Mouse (Mus musculus): ENCODE data around the gene Trmt112. TPM values are rescaled to one million over a fixed set of nuclear protein-coding genes. Genes with fewer than 3 reads are reported as not detected.
A peak's percentile ranks its signal among the peaks of the same experiment; 100 is the strongest.

The Trmt112 gene
- polyA plus RNA-seq, 1 experiment from 2014 or later = 116 TPM

DNA sequence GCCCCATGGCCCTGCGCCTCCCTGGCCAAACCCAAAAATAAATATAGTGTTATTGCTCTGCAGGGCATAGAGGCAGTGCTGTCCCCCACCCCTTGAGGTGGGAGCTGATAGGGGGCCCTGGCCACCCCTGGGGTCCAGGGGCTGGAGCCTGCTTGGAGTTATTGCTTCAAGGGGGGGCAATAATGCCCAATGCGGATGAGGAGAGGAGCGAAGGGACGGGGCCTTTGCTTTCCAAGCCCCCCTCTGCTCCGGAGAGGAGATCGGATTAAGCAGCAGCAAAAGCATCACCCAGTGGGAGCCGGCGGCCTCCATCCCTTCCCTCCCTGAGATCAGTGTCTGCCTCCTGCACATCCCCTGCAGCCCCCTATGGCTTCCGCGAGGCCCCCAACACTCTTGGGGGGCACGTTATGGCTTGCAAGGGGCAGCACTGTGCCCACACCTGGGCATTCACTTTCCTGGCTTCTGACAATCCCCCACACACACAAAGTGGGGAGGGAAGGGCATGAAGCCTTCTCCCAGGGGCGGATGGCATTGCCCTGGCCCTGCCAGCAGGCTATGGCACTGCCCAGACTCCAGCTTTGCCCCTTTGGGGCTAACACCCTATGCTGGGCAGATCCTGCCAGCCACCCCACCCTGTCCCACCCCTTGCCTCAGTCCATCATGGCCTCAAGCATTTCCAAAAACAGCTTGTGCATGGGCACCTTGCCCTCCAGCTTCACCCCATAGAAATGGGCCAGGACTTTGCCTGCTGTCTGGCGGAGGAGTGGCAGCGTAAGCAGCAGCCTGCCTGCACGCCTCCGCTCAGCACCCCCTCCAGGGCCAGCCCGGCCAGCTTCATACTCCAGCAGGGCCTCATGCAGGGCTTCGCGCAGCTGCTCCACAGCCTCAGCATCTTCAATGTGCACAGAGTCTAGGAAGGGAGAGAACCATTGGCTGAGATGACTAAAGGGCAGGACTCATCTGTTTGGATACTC lies 1.9 kb downstream of the Trmt112 start:
- no peaks in the 10 kb centered on the region for H3K9me3 ChIP-seq
- no peak overlapping the region for H3K9ac ChIP-seq (replicated peaks)
- WGBS = 75% methylated on average over 19 of the region's 19 CpGs
- H3K27me3 ChIP-seq = no peaks in the 10 kb centered on the region
- ATAC-seq (replicated peaks) = no peak
- H3K4me3 ChIP-seq = peak overlapping the region; percentile 20
- no peak overlapping the region for H3K27ac ChIP-seq (replicated peaks)
- peak overlapping the region; percentile 13; the same call in 1 of the 2 replicates for H3K4me2 ChIP-seq (replicated peaks)
- H3K36me3 ChIP-seq = peaks cover 32% of the 10 kb centered on the region
- H3K4me1 ChIP-seq = peaks cover 26% of the 10 kb centered on the region

DNA sequence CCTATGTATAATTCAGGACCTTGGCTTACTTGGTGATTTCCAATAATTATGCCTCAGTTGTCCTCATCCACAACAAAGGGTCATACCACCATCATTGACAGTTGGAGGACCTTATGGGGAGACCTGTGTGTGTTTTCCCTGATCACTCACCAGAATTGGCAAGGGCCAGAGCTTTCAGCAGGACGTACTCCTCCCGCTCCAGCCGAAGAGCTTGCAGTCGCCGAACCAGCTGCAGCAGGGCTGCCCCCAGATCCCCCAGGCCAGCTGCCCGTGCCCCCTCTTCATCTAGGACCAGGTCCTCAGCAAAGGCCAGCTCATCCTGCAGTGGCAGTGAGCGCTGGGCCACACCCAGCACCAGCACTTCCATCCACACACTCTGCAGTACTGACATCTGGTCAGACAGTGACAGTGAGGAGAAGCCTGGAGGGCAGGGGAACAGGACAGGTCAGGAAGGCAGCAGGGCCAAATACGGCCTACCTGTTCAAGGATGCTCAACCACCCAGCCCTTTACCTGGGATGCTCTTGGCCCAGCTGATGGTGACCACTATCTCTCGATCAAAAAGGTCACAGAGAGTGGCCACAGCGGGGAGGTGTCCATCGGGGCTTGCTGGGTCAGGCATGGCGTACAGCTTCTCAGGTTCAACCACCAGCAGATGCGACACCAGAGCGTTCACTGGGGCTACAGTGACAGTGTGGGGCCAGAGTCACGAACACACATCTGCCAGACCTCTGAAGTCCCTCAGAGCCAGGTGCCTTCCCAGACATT lies 2.9 kb downstream of the Trmt112 start:
- Histone ChIP-seq H3K27me3 (no peaks in the 10 kb centered on the region), H3K4me1 (peaks cover 26% of the 10 kb centered on the region), H3K36me3 (peaks cover 28% of the 10 kb centered on the region), H3K4me3 (no peak overlapping the region), H3K4me2 (replicated peaks) (no peak overlapping the region), H3K9me3 (no peaks in the 10 kb centered on the region), H3K27ac (replicated peaks) (no peak overlapping the region), H3K9ac (replicated peaks) (no peak overlapping the region)
- WGBS = 93% methylated on average over 15 of the region's 15 CpGs
- ATAC-seq (replicated peaks) = no peak

DNA sequence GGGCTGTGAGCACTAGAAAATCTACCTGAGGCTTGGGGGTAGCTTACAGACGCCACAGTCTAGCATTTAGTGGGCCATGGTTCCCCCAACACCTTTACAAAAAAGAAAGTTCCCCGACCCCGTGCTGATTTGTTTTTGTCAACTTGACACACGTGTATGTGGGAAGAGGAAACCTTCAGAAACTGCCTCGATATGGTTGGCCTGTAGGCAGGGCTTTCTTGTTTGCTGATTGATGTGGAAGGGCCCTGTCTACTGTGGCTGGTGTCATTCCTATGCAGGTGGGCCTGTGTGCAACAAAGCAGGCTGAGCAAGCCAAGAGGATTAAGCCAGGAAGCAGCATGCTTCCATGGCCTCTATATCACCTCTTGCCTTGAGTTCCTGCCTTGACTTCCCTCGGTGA lies 3.5 kb downstream of the Trmt112 start:
- Histone ChIP-seq H3K4me1 (peaks cover 22% of the 10 kb centered on the region), H3K9me3 (no peaks in the 10 kb centered on the region), H3K27me3 (no peaks in the 10 kb centered on the region), H3K4me3 (no peak overlapping the region), H3K27ac (replicated peaks) (no peak overlapping the region), H3K36me3 (peaks cover 28% of the 10 kb centered on the region), H3K9ac (replicated peaks) (no peak overlapping the region), H3K4me2 (replicated peaks) (no peak overlapping the region)
- WGBS = 92% methylated on average over 6 of the region's 6 CpGs
- ATAC-seq (replicated peaks) = no peak

DNA sequence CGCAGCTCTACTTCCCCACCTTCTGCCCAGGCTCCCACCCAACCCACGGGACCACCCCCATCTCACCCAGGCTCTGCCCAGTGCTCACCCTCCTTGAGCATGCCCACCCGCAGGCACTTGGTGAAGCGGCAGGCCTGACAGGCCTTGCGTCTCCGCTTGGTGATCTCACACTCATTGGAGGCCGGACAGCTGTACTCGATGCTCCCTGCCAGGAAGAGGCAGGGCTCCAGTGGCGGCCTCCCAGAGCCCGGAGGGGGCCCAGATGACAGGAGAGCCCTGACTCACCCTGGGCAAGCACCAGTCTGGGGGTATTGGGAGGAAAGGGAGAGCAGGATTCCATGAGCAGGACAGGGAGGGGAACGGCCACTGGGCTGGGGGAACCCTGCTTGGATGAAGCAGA lies 4.5 kb downstream of the Trmt112 start:
- Histone ChIP-seq H3K36me3 (peaks cover 33% of the 10 kb centered on the region), H3K4me1 (peaks cover 12% of the 10 kb centered on the region), H3K27ac (replicated peaks) (no peak overlapping the region), H3K9me3 (no peaks in the 10 kb centered on the region), H3K27me3 (no peaks in the 10 kb centered on the region), H3K9ac (replicated peaks) (no peak overlapping the region), H3K4me3 (no peak overlapping the region), H3K4me2 (replicated peaks) (no peak overlapping the region)
- ATAC-seq (replicated peaks) = no peak
- WGBS = 83% methylated on average over 11 of the region's 11 CpGs

DNA sequence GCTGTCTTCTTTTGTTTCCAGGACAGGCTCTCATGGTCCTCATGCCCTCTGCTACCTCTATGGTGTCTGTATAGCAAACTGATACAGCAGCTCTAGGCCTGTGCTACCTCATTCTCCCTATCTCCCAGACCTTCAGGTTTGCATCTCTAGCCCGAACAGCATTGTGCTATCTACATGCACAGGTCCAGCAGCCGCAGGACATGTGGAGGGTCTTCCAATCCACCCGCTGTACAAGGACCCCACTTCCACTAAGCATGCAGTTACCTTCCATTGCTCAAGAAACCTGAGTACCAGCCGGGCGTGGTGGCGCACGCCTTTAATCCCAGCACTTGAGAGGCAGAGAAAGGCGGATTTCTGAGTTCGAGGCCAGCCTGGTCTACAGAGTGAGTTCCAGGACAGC lies 5.0 kb downstream of the Trmt112 start:
- peaks cover 10% of the 10 kb centered on the region for H3K4me1 ChIP-seq
- H3K4me2 ChIP-seq (replicated peaks) = no peak overlapping the region
- H3K27ac ChIP-seq (replicated peaks) = no peak overlapping the region
- peaks cover 33% of the 10 kb centered on the region for H3K36me3 ChIP-seq
- H3K9ac ChIP-seq (replicated peaks) = no peak overlapping the region
- ATAC-seq (replicated peaks) = no peak
- WGBS = 91% methylated on average over 9 of the region's 9 CpGs
- H3K4me3 ChIP-seq = no peak overlapping the region
- H3K9me3 ChIP-seq = no peaks in the 10 kb centered on the region
- H3K27me3 ChIP-seq = no peaks in the 10 kb centered on the region

DNA sequence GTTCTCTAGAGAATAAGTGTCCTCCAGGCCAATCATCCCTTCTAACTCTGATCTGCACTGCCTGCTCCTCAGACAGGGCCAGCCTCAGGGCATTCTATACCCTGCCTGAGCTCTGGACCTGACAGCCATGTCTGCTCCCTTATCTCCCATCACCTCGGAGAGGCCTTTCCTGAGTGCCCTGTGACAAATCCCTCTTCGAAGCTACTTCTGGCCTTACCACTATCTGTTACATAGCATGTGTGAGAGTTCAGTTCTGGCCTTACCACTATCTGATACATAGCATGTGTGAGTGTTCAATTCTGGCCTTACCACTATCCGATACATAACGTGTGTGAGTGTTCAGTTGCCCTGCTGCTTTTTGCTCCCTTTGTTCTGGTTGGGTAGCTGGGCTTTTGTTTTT lies 5.8 kb downstream of the Trmt112 start:
- H3K4me1 ChIP-seq = peaks cover 16% of the 10 kb centered on the region
- H3K4me3 ChIP-seq = no peak overlapping the region
- no peak overlapping the region for H3K9ac ChIP-seq (replicated peaks)
- H3K4me2 ChIP-seq (replicated peaks) = no peak overlapping the region
- peaks cover 33% of the 10 kb centered on the region for H3K36me3 ChIP-seq
- no peaks in the 10 kb centered on the region for H3K9me3 ChIP-seq
- no peak for ATAC-seq (replicated peaks)
- no peak overlapping the region for H3K27ac ChIP-seq (replicated peaks)
- H3K27me3 ChIP-seq = no peaks in the 10 kb centered on the region
- WGBS = 93% methylated on average over 4 of the region's 4 CpGs

DNA sequence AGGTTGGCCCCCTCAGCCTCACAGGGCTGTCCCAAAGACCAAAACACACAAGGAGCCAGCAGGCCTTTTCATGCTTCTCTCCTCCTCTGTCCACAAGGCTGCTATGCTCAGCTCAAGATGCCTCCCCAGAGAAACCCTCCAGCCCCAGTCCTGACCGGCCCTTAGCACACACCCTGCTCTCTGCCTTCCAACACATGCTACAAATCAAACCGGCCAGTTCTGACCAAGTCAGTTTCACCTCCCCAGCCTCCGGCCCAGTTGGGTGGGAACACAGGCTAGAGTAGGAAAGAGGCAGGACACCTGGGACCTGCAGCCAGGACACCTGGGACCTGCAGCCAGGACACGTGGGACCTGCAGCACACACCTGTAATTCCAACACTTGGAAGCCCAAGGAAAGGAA lies 7.0 kb downstream of the Trmt112 start:
- H3K4me3 ChIP-seq = no peak overlapping the region
- H3K9ac ChIP-seq (replicated peaks) = no peak overlapping the region
- H3K4me2 ChIP-seq (replicated peaks) = no peak overlapping the region
- no peaks in the 10 kb centered on the region for H3K9me3 ChIP-seq
- peaks cover 15% of the 10 kb centered on the region for H3K4me1 ChIP-seq
- no peak overlapping the region for H3K27ac ChIP-seq (replicated peaks)
- 88% methylated on average over 4 of the region's 4 CpGs for WGBS
- H3K27me3 ChIP-seq = no peaks in the 10 kb centered on the region
- H3K36me3 ChIP-seq = peaks cover 27% of the 10 kb centered on the region
- no peak for ATAC-seq (replicated peaks)

DNA sequence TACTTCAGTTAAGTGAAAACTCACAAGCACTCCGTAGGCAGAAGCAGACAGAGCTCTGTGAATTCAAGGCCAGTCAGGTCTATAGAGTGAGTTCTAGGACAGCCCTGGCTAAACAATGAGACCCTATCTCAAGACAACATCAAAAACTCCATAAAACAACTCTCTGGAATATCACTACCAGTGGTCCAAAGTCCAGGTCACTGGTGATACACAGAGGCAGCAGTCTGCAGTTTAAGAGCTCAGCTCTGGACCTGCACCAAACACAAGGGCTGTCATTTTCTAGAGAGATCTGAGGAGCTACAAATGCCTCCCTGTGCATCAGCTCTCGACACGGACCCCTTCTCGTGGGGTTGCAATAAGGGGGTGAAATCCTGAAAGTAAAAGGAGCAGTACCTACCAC lies 8.8 kb downstream of the Trmt112 start:
- peaks cover 10% of the 10 kb centered on the region for H3K36me3 ChIP-seq
- ATAC-seq (replicated peaks) = no peak
- H3K4me2 ChIP-seq (replicated peaks) = no peak overlapping the region
- H3K4me1 ChIP-seq = peaks cover 23% of the 10 kb centered on the region
- no peak overlapping the region for H3K4me3 ChIP-seq
- H3K27ac ChIP-seq (replicated peaks) = no peak overlapping the region
- H3K27me3 ChIP-seq = peaks cover 8% of the 10 kb centered on the region
- 89% methylated on average over 4 of the region's 4 CpGs for WGBS
- no peaks in the 10 kb centered on the region for H3K9me3 ChIP-seq
- no peak overlapping the region for H3K9ac ChIP-seq (replicated peaks)

DNA sequence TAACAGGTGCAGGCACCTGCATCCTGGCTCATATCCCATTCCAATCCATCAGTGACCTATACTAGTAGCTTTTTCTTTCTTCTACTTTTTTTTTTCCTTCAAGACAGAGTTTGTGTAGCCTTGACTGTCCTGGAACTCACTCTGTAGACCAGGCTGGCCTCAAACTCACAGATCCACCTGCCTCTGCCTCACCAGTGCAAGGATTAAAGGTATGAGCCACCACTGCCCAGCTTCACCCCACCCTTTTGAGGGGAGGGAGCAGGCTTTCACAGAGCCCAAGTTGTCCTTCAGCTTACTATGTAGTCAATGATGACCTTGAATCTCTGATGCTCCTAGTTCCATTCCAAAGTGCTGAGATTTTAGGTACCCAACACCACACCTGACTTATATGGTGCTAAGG lies 9.9 kb downstream of the Trmt112 start:
- Histone ChIP-seq H3K27me3 (peaks cover 18% of the 10 kb centered on the region), H3K27ac (replicated peaks) (no peak overlapping the region), H3K36me3 (0 out of 2 replicates have a peak, but pooled peaks cover 5% of the 10 kb centered on the region), H3K4me3 (no peak overlapping the region), H3K4me1 (peaks cover 23% of the 10 kb centered on the region), H3K9me3 (no peaks in the 10 kb centered on the region), H3K4me2 (replicated peaks) (no peak overlapping the region), H3K9ac (replicated peaks) (no peak overlapping the region)
- no peak for ATAC-seq (replicated peaks)

DNA sequence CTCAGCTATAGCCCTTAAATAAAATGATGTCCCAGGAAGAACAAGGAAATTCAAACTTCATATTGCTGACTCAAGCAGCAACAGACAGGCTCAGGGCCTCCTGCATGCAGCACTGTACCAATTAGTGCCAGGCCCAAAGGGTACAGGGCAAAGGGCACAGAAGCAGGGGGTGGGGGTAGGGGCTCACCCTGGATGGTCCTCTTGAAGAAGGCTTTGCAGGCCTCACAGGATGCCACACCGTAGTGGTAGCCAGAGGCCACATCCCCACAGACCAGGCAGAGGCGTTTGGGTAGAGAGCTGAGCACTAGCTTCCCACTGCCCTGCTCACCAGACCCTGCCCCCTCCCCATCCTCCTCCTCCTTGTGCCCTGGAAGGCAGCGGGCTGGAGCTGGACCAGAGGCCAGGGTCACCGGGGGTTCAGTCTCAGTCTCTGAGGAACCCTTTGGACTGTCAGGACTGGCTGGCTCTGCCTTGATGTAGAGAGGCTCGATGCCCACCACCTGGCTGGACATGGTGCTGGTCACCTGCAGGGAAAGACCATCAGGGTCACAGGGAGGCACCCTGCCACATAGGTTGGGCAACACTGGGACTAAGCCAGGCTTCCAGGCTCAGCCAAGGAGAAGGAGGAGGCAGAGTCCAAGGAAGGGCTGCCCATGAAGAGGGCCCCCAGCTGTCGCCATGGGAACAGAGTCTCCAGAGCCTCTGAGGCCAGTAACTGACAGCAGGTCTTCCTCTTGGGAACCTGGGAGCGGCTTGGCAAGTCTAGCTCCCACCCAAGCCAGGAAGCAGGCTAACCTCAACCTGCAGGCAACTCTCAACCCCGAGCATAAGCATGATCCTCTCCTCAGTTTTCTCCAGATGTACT lies 10.6 kb downstream of the Trmt112 start:
- 45% methylated on average over 8 of the region's 8 CpGs for WGBS
- H3K27ac ChIP-seq (replicated peaks) = no peak overlapping the region

DNA sequence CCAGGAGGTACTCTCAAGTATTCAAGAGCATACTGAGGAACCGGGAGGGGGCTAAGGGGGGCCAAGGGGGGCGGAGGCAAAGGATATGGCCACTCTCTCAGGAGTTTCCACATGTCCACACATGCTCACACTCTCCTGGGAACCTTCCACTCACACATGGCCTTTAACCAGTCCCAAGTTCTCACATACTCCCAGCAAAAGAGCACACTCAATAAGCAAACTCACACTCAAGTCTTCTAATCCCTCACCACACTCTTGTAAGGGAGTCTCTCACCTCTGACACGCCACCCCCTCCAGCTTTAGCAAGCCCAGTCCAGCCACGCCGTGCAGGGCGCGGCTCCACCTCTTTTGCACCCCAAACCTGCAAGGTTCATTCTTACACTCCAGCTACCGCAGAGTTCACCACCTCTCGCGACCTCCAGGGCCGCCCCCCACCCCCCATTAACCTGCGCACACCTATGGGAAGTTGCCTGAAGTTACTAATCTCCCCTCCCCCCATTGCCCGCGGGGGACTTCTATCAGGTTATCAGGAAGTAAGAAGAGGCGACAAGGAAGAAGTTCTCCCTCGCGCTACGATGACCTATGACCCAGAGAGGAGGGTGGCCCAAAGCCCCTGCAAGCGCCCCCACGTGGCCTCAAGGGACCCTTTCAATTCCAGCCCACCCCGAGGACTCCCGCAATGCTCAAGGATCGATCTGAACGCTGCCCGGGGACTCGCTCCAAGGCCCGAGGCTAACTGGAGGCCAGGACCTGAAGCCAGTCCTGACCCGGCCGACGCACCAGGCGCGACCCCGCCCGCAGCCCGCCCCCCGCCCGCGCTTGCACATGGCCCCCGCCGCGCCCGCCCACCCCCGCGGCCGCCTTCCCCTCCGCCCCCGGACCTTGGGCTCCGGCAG lies 11.5 kb downstream of the Trmt112 start:
- peaks cover 33% of the 10 kb centered on the region for H3K4me1 ChIP-seq
- H3K9ac ChIP-seq (replicated peaks) = peak overlapping the region; percentile 97
- H3K9me3 ChIP-seq = no peaks in the 10 kb centered on the region
- H3K27ac ChIP-seq (replicated peaks) = peak overlapping the region; percentile 88
- peak overlapping the region; percentile 88 for H3K4me3 ChIP-seq
- peak; percentile 8; the same call in 1 of the 2 replicates for ATAC-seq (replicated peaks)
- H3K4me2 ChIP-seq (replicated peaks) = peak overlapping the region; percentile 93
- 0 out of 2 replicates have a peak, but pooled peaks cover 5% of the 10 kb centered on the region for H3K36me3 ChIP-seq
- peaks cover 34% of the 10 kb centered on the region for H3K27me3 ChIP-seq
- 2% methylated on average over 38 of the region's 48 CpGs for WGBS

More for the DNA sequence above, 10.6 kb downstream of the Trmt112 start:
- Histone ChIP-seq H3K36me3 (0 out of 2 replicates have a peak, but pooled peaks cover 5% of the 10 kb centered on the region), H3K4me1 (peaks cover 30% of the 10 kb centered on the region), H3K27me3 (peaks cover 25% of the 10 kb centered on the region), H3K4me3 (peak overlapping the region; percentile 88), H3K9ac (replicated peaks) (no peak overlapping the region; the same call in 1 of the 2 replicates), H3K9me3 (no peaks in the 10 kb centered on the region), H3K4me2 (replicated peaks) (peak overlapping the region; percentile 93)
- ATAC-seq (replicated peaks) = no peak
